ENCODE assay signal across 19 mouse cellular contexts in genomic region chr16:13276709-13277399, GRCm38 (mm10). TPM values are rescaled to one million over a fixed set of nuclear protein-coding genes. Genes with fewer than 3 reads are reported as not detected.
DNase-seq lines count a peak whose midpoint lies in the region; ATAC-seq and TF ChIP-seq lines count a peak whose summit lies in the region.
"Had no signal": no experiment of that assay in that cellular context is flagged by ENCODE, and none has a peak within 500 bp of the region (broad histone marks: within the 10 kb centered on the region; RNA-seq: fewer than 3 reads in every experiment).

No protein-coding gene starts in this region.

- no peaks in the 10 kb centered on the region for H3K9me3 ChIP-seq in liver, embryonic 12.5 days (replicated peaks)
- no peaks in the 10 kb centered on the region for H3K9me3 ChIP-seq in intestine, postnatal 0 days (ENCODE audit: control insufficient read depth)
- no peaks in the 10 kb centered on the region for H3K9me3 ChIP-seq in stomach, embryonic 16.5 days (replicated peaks; ENCODE audit: control insufficient read depth, low read length)
- H3K9me3 ChIP-seq: limb, embryonic 15.5 days; midbrain, embryonic 13.5 days had no signal

- H3K4me3 ChIP-seq in liver, embryonic 12.5 days, result no peak overlapping the region
- H3K4me3 ChIP-seq in intestine, postnatal 0 days (ENCODE audit: low read depth, low read length), result no peak overlapping the region
- no peak overlapping the region for H3K4me3 ChIP-seq in stomach, embryonic 16.5 days (replicated peaks; ENCODE audit: low read length)
- H3K4me3 ChIP-seq: embryonic facial prominence, embryonic 10.5 days; erythroblast, embryonic 14.5 days; left cerebral cortex, adult 2 months; limb, embryonic 15.5 days; midbrain, embryonic 13.5 days had no signal

- WGBS in liver, embryonic 12.5 days (ENCODE audit: insufficient replicate concordance), result 54% methylated on average over 3 of the region's 3 CpGs
- WGBS in intestine, postnatal 0 days, result 55% methylated on average over 3 of the region's 3 CpGs
- WGBS in stomach, embryonic 16.5 days, result 76% methylated on average over 3 of the region's 3 CpGs

- no peaks in the 10 kb centered on the region for H3K36me3 ChIP-seq in liver, embryonic 12.5 days
- peaks cover 7% of the 10 kb centered on the region; the same call in 1 of the 2 replicates for H3K36me3 ChIP-seq in intestine, postnatal 0 days (ENCODE audit: control insufficient read depth, insufficient read depth)
- no peaks in the 10 kb centered on the region for H3K36me3 ChIP-seq in stomach, embryonic 16.5 days (ENCODE audit: control insufficient read depth, insufficient read depth, low read length)

- H3K4me2 ChIP-seq in liver, embryonic 12.5 days, result no peak overlapping the region
- peak overlapping the region; percentile 44 for H3K4me2 ChIP-seq in intestine, postnatal 0 days (replicated peaks; ENCODE audit: low read depth)
- no peak overlapping the region for H3K4me2 ChIP-seq in stomach, embryonic 16.5 days (ENCODE audit: low read depth, low read length)
- H3K4me2 ChIP-seq: limb, embryonic 15.5 days; midbrain, embryonic 13.5 days had no signal

- H3K27ac ChIP-seq in liver, embryonic 12.5 days, result peak overlapping the region; percentile 15; the same call in 1 of the 2 replicates
- H3K27ac ChIP-seq in intestine, postnatal 0 days (ENCODE audit: low read depth, low read length), result peak overlapping the region; percentile 83
- H3K27ac ChIP-seq in stomach, embryonic 16.5 days (ENCODE audit: low read length), result peak overlapping the region; percentile 74
- H3K27ac ChIP-seq: embryonic facial prominence, embryonic 10.5 days; left cerebral cortex, adult 2 months; limb, embryonic 15.5 days; macrophage; midbrain, embryonic 13.5 days had no signal

- TF ChIP-seq CTCF in intestine, postnatal 0 days (IDR thresholded peaks at IDR 0.05; ENCODE audit: low read depth), result no peak

- H3K27me3 ChIP-seq in liver, embryonic 12.5 days (replicated peaks), result no peaks in the 10 kb centered on the region
- H3K27me3 ChIP-seq in intestine, postnatal 0 days (replicated peaks; ENCODE audit: control insufficient read depth, insufficient read depth, low read length), result no peaks in the 10 kb centered on the region
- H3K27me3 ChIP-seq in stomach, embryonic 16.5 days (ENCODE audit: control insufficient read depth, insufficient read depth, low read length), result no peaks in the 10 kb centered on the region
- H3K27me3 ChIP-seq: limb, embryonic 15.5 days; midbrain, embryonic 13.5 days had no signal

- no peak for ATAC-seq in liver, embryonic 12.5 days
- ATAC-seq in intestine, postnatal 0 days, result peak; percentile 57
- no peak for ATAC-seq in stomach, embryonic 16.5 days (ENCODE audit: insufficient read depth, low FRiP score)
- ATAC-seq in megakaryocyte-erythroid progenitor cell, adult 5-6 weeks (replicated peaks; ENCODE audit: low FRiP score, low TSS enrichment, poor library complexity, severe bottlenecking), result no peak
- no peak for ATAC-seq in erythroid progenitor cell, adult 5-6 weeks (replicated peaks; ENCODE audit: low FRiP score, poor library complexity, severe bottlenecking)
- ATAC-seq: inflammation-experienced regulatory T-cells, adult 6 months; midbrain, embryonic 13.5 days had no signal

- DNase-seq in gastrocnemius, adult 18-20 months (ENCODE audit: low spot score), result peak; percentile 49
- DNase-seq in gastrocnemius, postnatal 25 days, result no peak
- no peak for DNase-seq in liver
- DNase-seq: adrenal gland, postnatal 25 days; cerebellum, postnatal 10 days; right cerebral cortex, adult 18-20 months; thymus, adult 2 months had no signal

- 0 out of 2 replicates have a peak, but pooled peaks cover 4% of the 10 kb centered on the region for H3K4me1 ChIP-seq in liver, embryonic 12.5 days
- peaks cover 8% of the 10 kb centered on the region for H3K4me1 ChIP-seq in intestine, postnatal 0 days (replicated peaks; ENCODE audit: control insufficient read depth, insufficient read depth, low read length)
- no peaks in the 10 kb centered on the region for H3K4me1 ChIP-seq in stomach, embryonic 16.5 days (ENCODE audit: control insufficient read depth, insufficient read depth, low read length)
- H3K4me1 ChIP-seq: embryonic facial prominence, embryonic 10.5 days; limb, embryonic 15.5 days; midbrain, embryonic 13.5 days had no signal

- H3K9ac ChIP-seq in liver, embryonic 12.5 days, result no peak overlapping the region
- no peak overlapping the region for H3K9ac ChIP-seq in intestine, postnatal 0 days (ENCODE audit: low read depth, low read length)
- no peak overlapping the region for H3K9ac ChIP-seq in stomach, embryonic 16.5 days (ENCODE audit: low read length)
- H3K9ac ChIP-seq: limb, embryonic 15.5 days; midbrain, embryonic 13.5 days had no signal

RNA-seq across cellular contexts. Expression of gene Mrtfb, which starts 20.6 kb away (rescaled TPM):
- 10 to 100 TPM; 23.7 to 24.0 TPM for total RNA-seq in gastrocnemius, adult 18-20 months (2021)
- total RNA-seq in gastrocnemius, postnatal 25 days (2021), result 10 to 100 TPM; 18.8 to 20.7 TPM
- polyA plus RNA-seq in liver, embryonic 12.5 days (2016; fragmentation: Nextera tagmentation; extraction: Ambion mirVana), result 5.5 and 5.7 TPM in 2 replicates
- polyA plus RNA-seq in intestine, postnatal 0 days (2015; fragmentation: Nextera tagmentation; extraction: Ambion mirVana), result 14.2 and 14.6 TPM in 2 replicates
- 17.1 and 19.3 TPM in 2 replicates for polyA plus RNA-seq in stomach, embryonic 16.5 days (2015; fragmentation: Nextera tagmentation; extraction: Ambion mirVana)
- total RNA-seq in megakaryocyte-erythroid progenitor cell, adult 5-6 weeks (2014; fragmentation: Nextera tagmentation), result 8.9 and 10.7 TPM in 2 replicates
- total RNA-seq in megakaryocyte-erythroid progenitor cell, adult 5-6 weeks (2017), result 2.3 and 3.7 TPM in 2 replicates
- total RNA-seq in erythroid progenitor cell, adult 5-6 weeks (2015; ENCODE audit: low replicate concordance), result 2.5 and 4.6 TPM in 2 replicates
- 1.1 and 1.2 TPM in 2 replicates for total RNA-seq in erythroid progenitor cell, adult 5-6 weeks (2017; ENCODE audit: low replicate concordance)

Comparison
In these comparisons a context has a peak if more than half of its experiments do, and no peak if none do; other contexts are left out.
1. H3K27ac ChIP-seq: peak in every context shown above with its lines; median percentile 83 in intestine, postnatal 0 days; 74 in stomach, embryonic 16.5 days; 15 in liver, embryonic 12.5 days.